Mouse (Mus musculus) cortical plate, adult 2 months (tissue): ENCODE results near the gene Sh3d19. TPM values are rescaled to one million over a fixed set of nuclear protein-coding genes. Genes with fewer than 3 reads are reported as not detected.

ENCODE experiments used
- H3K27ac ChIP-seq: fragments of 200-500 bp; 2 replicates; pipeline ENCODE4 v1.5.1; 2012; ENCODE audit warnings: low read length, control low read depth, inconsistent platforms; ENCODE audit not compliant: insufficient read depth
- H3K4me1 ChIP-seq: fragments of 200-500 bp; 2 replicates; pipeline ENCODE4 v1.6.1; 2011; ENCODE audit warnings: low read length; ENCODE audit not compliant: control insufficient read depth, insufficient read depth
- H3K4me3 ChIP-seq: fragments of 200-500 bp; 2 replicates; pipeline ENCODE4 v1.5.1; 2011; ENCODE audit warnings: mild to moderate bottlenecking, low read length, control low read depth; ENCODE audit not compliant: insufficient read depth
- CTCF ChIP-seq: fragments of 200-500 bp; IDR thresholded peaks from 2 replicates; pipeline ENCODE4 v1.5.1; 2011; ENCODE audit warnings: mild to moderate bottlenecking, control low read depth, low read length; ENCODE audit not compliant: insufficient read depth; ENCODE audit errors: extremely low read depth
- POLR2A ChIP-seq: fragments of 200-500 bp; IDR thresholded peaks from 2 replicates; pipeline ENCODE4 v1.6.1; 2011; ENCODE audit warnings: mild to moderate bottlenecking, low read length, control low read depth; ENCODE audit not compliant: insufficient read depth; ENCODE audit errors: extremely low read depth
- polyA plus RNA-seq: library from polyadenylated mRNA; depleted of rRNA; stranded (reverse); fragments of >200 nt; gene quantifications from 2 replicates; pipeline ENCODE4 v1.2.3, GENCODE M21; 2012

The Sh3d19 gene
- polyA plus RNA-seq, 1 experiment, result 14.7 TPM

GRCm38 (mm10) chr3:86001271-86001670 is 30.4 kb downstream of the Sh3d19 start:
- Histone ChIP-seq H3K27ac (no peak overlapping the region), H3K4me3 (no peak overlapping the region), H3K4me1 (no peaks in the 10 kb centered on the region)
- TF ChIP-seq POLR2A (no peak), CTCF (no peak)

GRCm38 (mm10) chr3:86002423-86002822 is 31.5 kb downstream of the Sh3d19 start, which contains the start of gene Prss48:
TSS of gene Prss48 (minus strand) at chr3:86002491.
- no peak for TF ChIP-seq POLR2A
- no peak for TF ChIP-seq CTCF
- Histone ChIP-seq H3K4me1 (no peaks in the 10 kb centered on the region), H3K4me3 (no peak within 1 kb of the TSS), H3K27ac (no peak within 1 kb of the TSS)

- Histone ChIP-seq H3K4me1 (no peaks in the 10 kb centered on the region), H3K27ac (no peak overlapping the region), H3K4me3 (no peak overlapping the region)
- no peak for TF ChIP-seq POLR2A
- TF ChIP-seq CTCF, result no peak
Observed at GRCm38 (mm10) chr3:86002940-86003339, 32.0 kb downstream of the Sh3d19 start.

- no peaks in the 10 kb centered on the region for H3K4me1 ChIP-seq
- TF ChIP-seq POLR2A (no peak), CTCF (no peak)
- H3K27ac ChIP-seq, result no peak overlapping the region
- no peak overlapping the region for H3K4me3 ChIP-seq
Observed at GRCm38 (mm10) chr3:86004751-86005150, 33.8 kb downstream of the Sh3d19 start.

GRCm38 (mm10) chr3:86010618-86011017 is 39.7 kb downstream of the Sh3d19 start:
- H3K4me1 ChIP-seq, result no peaks in the 10 kb centered on the region
- no peak for TF ChIP-seq POLR2A
- no peak for TF ChIP-seq CTCF
- no peak overlapping the region for H3K4me3 ChIP-seq
- H3K27ac ChIP-seq, result no peak overlapping the region

GRCm38 (mm10) chr3:86011373-86011772 is 40.5 kb downstream of the Sh3d19 start:
- no peak for TF ChIP-seq POLR2A
- TF ChIP-seq CTCF, result no peak
- H3K27ac ChIP-seq, result no peak overlapping the region
- H3K4me1 ChIP-seq, result no peaks in the 10 kb centered on the region

GRCm38 (mm10) chr3:86011833-86012232 is 40.9 kb downstream of the Sh3d19 start:
- Histone ChIP-seq H3K27ac (no peak overlapping the region), H3K4me3 (no peak overlapping the region), H3K4me1 (no peaks in the 10 kb centered on the region)
- no peak for TF ChIP-seq POLR2A
- TF ChIP-seq CTCF, result no peak

More at GRCm38 (mm10) chr3:86011373-86011772, 40.5 kb downstream of the Sh3d19 start:
- H3K4me3 ChIP-seq, result no peak overlapping the region

GRCm38 (mm10) chr3:86013837-86014236 is 42.9 kb downstream of the Sh3d19 start:
- H3K27ac ChIP-seq, result no peak overlapping the region
- no peak overlapping the region for H3K4me3 ChIP-seq
- peaks cover 1% of the 10 kb centered on the region; the same call in 1 of the 2 replicates for H3K4me1 ChIP-seq
- TF ChIP-seq POLR2A, result no peak
- no peak for TF ChIP-seq CTCF

- TF ChIP-seq CTCF, result no peak
- TF ChIP-seq POLR2A, result no peak
- Histone ChIP-seq H3K27ac (no peak overlapping the region), H3K4me3 (no peak overlapping the region), H3K4me1 (peaks cover 1% of the 10 kb centered on the region)
Observed at GRCm38 (mm10) chr3:86016965-86017364, 46.1 kb downstream of the Sh3d19 start.

- peaks cover 1% of the 10 kb centered on the region for H3K4me1 ChIP-seq
- TF ChIP-seq POLR2A, result no peak
- TF ChIP-seq CTCF, result no peak
- no peak overlapping the region for H3K4me3 ChIP-seq
- no peak overlapping the region for H3K27ac ChIP-seq
Observed at GRCm38 (mm10) chr3:86017484-86017883, 46.6 kb downstream of the Sh3d19 start.
